29 mouse cellular contexts compared by ENCODE assay signal in the genomic region with DNA sequence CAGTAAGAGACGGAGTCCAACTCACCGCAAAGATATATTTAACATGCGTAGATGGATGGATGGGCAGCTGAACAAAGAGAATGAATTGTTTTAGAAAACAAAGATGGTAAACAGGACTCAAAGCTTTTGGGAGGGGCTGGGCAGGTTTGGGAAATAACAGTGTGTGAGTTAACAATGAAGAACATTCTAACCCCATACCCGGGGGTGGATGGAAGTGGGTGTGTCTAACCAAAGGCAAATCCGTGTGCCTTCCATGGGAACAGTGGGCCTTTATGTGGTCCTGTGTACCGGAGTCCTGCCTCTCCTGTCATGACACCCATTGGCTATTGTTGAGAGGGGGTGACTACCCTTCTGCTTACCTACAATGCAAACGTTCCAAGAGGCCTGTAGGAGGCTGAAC.
DNase-seq lines count a peak whose midpoint lies in the region; ATAC-seq and TF ChIP-seq lines count a peak whose summit lies in the region.
"Had no signal": no experiment of that assay in that cellular context is flagged by ENCODE, and none has a peak within 500 bp of the region (broad histone marks: within the 10 kb centered on the region; RNA-seq: fewer than 3 reads in every experiment).

No protein-coding gene starts in this region.

- no peak for TF ChIP-seq CTCF in stomach, postnatal 0 days (IDR thresholded peaks at IDR 0.05; ENCODE audit: low read depth)

- WGBS in hindbrain, embryonic 10.5 days, result 56% methylated on average over 7 of the region's 7 CpGs
- WGBS in hindbrain, embryonic 11.5 days, result 60% methylated on average over 7 of the region's 7 CpGs
- 71% methylated on average over 7 of the region's 7 CpGs for WGBS in midbrain, embryonic 10.5 days
- 76% methylated on average over 7 of the region's 7 CpGs for WGBS in midbrain, embryonic 11.5 days
- 67% methylated on average over 7 of the region's 7 CpGs for WGBS in stomach, postnatal 0 days

- H3K27me3 ChIP-seq in hindbrain, embryonic 10.5 days (ENCODE audit: insufficient read depth, poor library complexity, severe bottlenecking), result no peaks in the 10 kb centered on the region
- H3K27me3 ChIP-seq in hindbrain, embryonic 11.5 days (ENCODE audit: control insufficient read depth, insufficient read depth, low read length), result no peaks in the 10 kb centered on the region
- no peaks in the 10 kb centered on the region for H3K27me3 ChIP-seq in midbrain, embryonic 10.5 days (ENCODE audit: low read depth, poor library complexity, severe bottlenecking)
- no peaks in the 10 kb centered on the region for H3K27me3 ChIP-seq in midbrain, embryonic 11.5 days (ENCODE audit: control insufficient read depth, insufficient read depth, low read length)
- no peaks in the 10 kb centered on the region for H3K27me3 ChIP-seq in stomach, postnatal 0 days (ENCODE audit: control insufficient read depth, insufficient read depth, low read length)
- H3K27me3 ChIP-seq: hindbrain, embryonic 15.5 days; intestine, embryonic 15.5 days; limb, embryonic 13.5 days; lung, embryonic 15.5 days; midbrain, embryonic 13.5 days; neural tube, embryonic 15.5 days had no signal

- peak overlapping the region; percentile 64 for H3K27ac ChIP-seq in hindbrain, embryonic 10.5 days
- H3K27ac ChIP-seq in hindbrain, embryonic 11.5 days (ENCODE audit: low read depth, low read length), result no peak overlapping the region
- H3K27ac ChIP-seq in midbrain, embryonic 10.5 days (replicated peaks), result peak overlapping the region; percentile 89
- no peak overlapping the region for H3K27ac ChIP-seq in midbrain, embryonic 11.5 days (ENCODE audit: low read depth, low read length)
- H3K27ac ChIP-seq in stomach, postnatal 0 days (replicated peaks), result no peak overlapping the region
- H3K27ac ChIP-seq: hindbrain, embryonic 15.5 days; intestine, embryonic 15.5 days; kidney, postnatal 0 days; left cerebral cortex, adult 2 months; limb, embryonic 13.5 days; neural tube, embryonic 15.5 days had no signal

- H3K4me3 ChIP-seq in hindbrain, embryonic 10.5 days, result no peak overlapping the region
- H3K4me3 ChIP-seq in hindbrain, embryonic 11.5 days (ENCODE audit: low read depth, low read length), result no peak overlapping the region
- no peak overlapping the region for H3K4me3 ChIP-seq in midbrain, embryonic 10.5 days
- no peak overlapping the region for H3K4me3 ChIP-seq in midbrain, embryonic 11.5 days (ENCODE audit: low read depth, low read length)
- no peak overlapping the region for H3K4me3 ChIP-seq in stomach, postnatal 0 days (ENCODE audit: low read depth, low read length)
- H3K4me3 ChIP-seq: hindbrain, embryonic 15.5 days; intestine, embryonic 15.5 days; left cerebral cortex, adult 2 months; limb, embryonic 13.5 days; lung, embryonic 15.5 days; midbrain, embryonic 13.5 days; neural tube, embryonic 15.5 days had no signal

- H3K4me2 ChIP-seq in hindbrain, embryonic 11.5 days (replicated peaks; ENCODE audit: low read depth, low read length), result no peak overlapping the region
- H3K4me2 ChIP-seq in midbrain, embryonic 11.5 days, result no peak overlapping the region
- no peak overlapping the region for H3K4me2 ChIP-seq in stomach, postnatal 0 days (replicated peaks; ENCODE audit: low read depth)
- H3K4me2 ChIP-seq: hindbrain, embryonic 15.5 days; intestine, embryonic 15.5 days; limb, embryonic 13.5 days; liver, embryonic 11.5 days; lung, embryonic 15.5 days; midbrain, embryonic 13.5 days; neural tube, embryonic 15.5 days had no signal

- no peaks in the 10 kb centered on the region for H3K9me3 ChIP-seq in hindbrain, embryonic 10.5 days
- no peaks in the 10 kb centered on the region for H3K9me3 ChIP-seq in hindbrain, embryonic 11.5 days (ENCODE audit: control insufficient read depth, low read length)
- no peaks in the 10 kb centered on the region for H3K9me3 ChIP-seq in midbrain, embryonic 10.5 days (replicated peaks)
- H3K9me3 ChIP-seq in midbrain, embryonic 11.5 days (ENCODE audit: control insufficient read depth, low read length), result no peaks in the 10 kb centered on the region
- no peaks in the 10 kb centered on the region for H3K9me3 ChIP-seq in stomach, postnatal 0 days (ENCODE audit: control insufficient read depth, low read length)
- H3K9me3 ChIP-seq: hindbrain, embryonic 15.5 days; intestine, embryonic 15.5 days; limb, embryonic 13.5 days; lung, embryonic 15.5 days; midbrain, embryonic 13.5 days; neural tube, embryonic 15.5 days had no signal

- DNase-seq in hindbrain, embryonic 10.5 days (ENCODE audit: low spot score), result no peak
- DNase-seq in hindbrain, embryonic 11.5 days (ENCODE audit: low spot score), result no peak
- no peak for DNase-seq in midbrain, embryonic 10.5 days (ENCODE audit: low spot score)
- no peak for DNase-seq in midbrain, embryonic 11.5 days (ENCODE audit: low spot score, missing footprints)
- DNase-seq in ZHBTc4 (ENCODE audit: low read depth, low spot score), result peak; percentile 59
- DNase-seq in stomach, postnatal 0 days (ENCODE audit: low spot score), result no peak
- DNase-seq in adrenal gland, adult 8-10 months, result no peak
- DNase-seq: adrenal gland, postnatal 10 days; B cell, adult 2 months; cerebellum, adult 11 months; cerebellum, adult 9-10 months; cerebellum, postnatal 36 days; heart, postnatal 14 days; kidney, adult 8-10 months; kidney, postnatal 4 days; right cerebral cortex, adult 18-20 months; spleen, adult 18-20 months; thymus, adult 18-20 months; thymus, postnatal 25 days had no signal

- no peak overlapping the region for H3K9ac ChIP-seq in hindbrain, embryonic 11.5 days (ENCODE audit: low read depth, low read length)
- H3K9ac ChIP-seq in midbrain, embryonic 11.5 days (ENCODE audit: low read length), result no peak overlapping the region
- no peak overlapping the region for H3K9ac ChIP-seq in stomach, postnatal 0 days (ENCODE audit: low read length)
- H3K9ac ChIP-seq: hindbrain, embryonic 15.5 days; intestine, embryonic 15.5 days; limb, embryonic 13.5 days; lung, embryonic 15.5 days; midbrain, embryonic 13.5 days; neural tube, embryonic 15.5 days had no signal

- H3K4me1 ChIP-seq in hindbrain, embryonic 10.5 days (replicated peaks), result peaks cover 54% of the 10 kb centered on the region
- H3K4me1 ChIP-seq in hindbrain, embryonic 11.5 days (replicated peaks; ENCODE audit: control insufficient read depth, insufficient read depth, low read length), result peaks cover 3% of the 10 kb centered on the region; the same call in 1 of the 2 replicates
- peaks cover 46% of the 10 kb centered on the region for H3K4me1 ChIP-seq in midbrain, embryonic 10.5 days
- H3K4me1 ChIP-seq in midbrain, embryonic 11.5 days (ENCODE audit: control insufficient read depth, insufficient read depth, low read length), result peaks cover 20% of the 10 kb centered on the region
- H3K4me1 ChIP-seq in stomach, postnatal 0 days (replicated peaks; ENCODE audit: control insufficient read depth, insufficient read depth), result peaks cover 7% of the 10 kb centered on the region

- H3K36me3 ChIP-seq in hindbrain, embryonic 10.5 days, result no peaks in the 10 kb centered on the region
- H3K36me3 ChIP-seq in hindbrain, embryonic 11.5 days (ENCODE audit: control insufficient read depth, insufficient read depth, low read length), result no peaks in the 10 kb centered on the region
- no peaks in the 10 kb centered on the region for H3K36me3 ChIP-seq in midbrain, embryonic 10.5 days
- H3K36me3 ChIP-seq in midbrain, embryonic 11.5 days (ENCODE audit: control insufficient read depth, insufficient read depth, low read length), result no peaks in the 10 kb centered on the region
- no peaks in the 10 kb centered on the region for H3K36me3 ChIP-seq in stomach, postnatal 0 days (ENCODE audit: control insufficient read depth, insufficient read depth, low read length)
- H3K36me3 ChIP-seq: hindbrain, embryonic 15.5 days; intestine, embryonic 15.5 days; limb, embryonic 13.5 days; lung, embryonic 15.5 days; midbrain, embryonic 13.5 days; neural tube, embryonic 15.5 days had no signal

- TF ChIP-seq EP300 in stomach, postnatal 0 days (optimal IDR thresholded peaks at IDR 0.05), result no peak

- ATAC-seq in hindbrain, embryonic 11.5 days (ENCODE audit: low FRiP score), result no peak
- no peak for ATAC-seq in midbrain, embryonic 11.5 days (ENCODE audit: low FRiP score)
- no peak for ATAC-seq in stomach, postnatal 0 days (ENCODE audit: low FRiP score, low TSS enrichment)
- ATAC-seq: forebrain, embryonic 14.5 days; intestine, embryonic 15.5 days; midbrain, embryonic 13.5 days had no signal

Comparison
In these comparisons a context has a peak if more than half of its experiments do, and no peak if none do; other contexts are left out.
1. H3K27ac ChIP-seq: peak in hindbrain, embryonic 10.5 days (single experiment) and midbrain, embryonic 10.5 days (single experiment); none in hindbrain, embryonic 11.5 days (single experiment), midbrain, embryonic 11.5 days (single experiment) and stomach, postnatal 0 days (single experiment).